Mouse (Mus musculus): ENCODE data around the gene Med27. TPM values are rescaled to one million over a fixed set of nuclear protein-coding genes. Genes with fewer than 3 reads are reported as not detected.

The Med27 gene
- polyA plus RNA-seq, 1 experiment from 2014 or later, result 31.1 TPM

- no peak overlapping the region for H3K4me2 ChIP-seq (ENCODE audit: low read depth, low read length)
- no peaks in the 10 kb centered on the region for H3K36me3 ChIP-seq (ENCODE audit: control insufficient read depth, insufficient read depth)
- no peak overlapping the region for H3K9ac ChIP-seq (ENCODE audit: low read length)
- no peak for ATAC-seq (replicated peaks; ENCODE audit: extremely low read depth, insufficient read depth, low FRiP score)
- WGBS, result 88% methylated on average over 1 of the region's 1 CpGs
- H3K4me3 ChIP-seq (ENCODE audit: low read length), result no peak overlapping the region
- H3K27ac ChIP-seq (ENCODE audit: low read length), result no peak overlapping the region
- no peaks in the 10 kb centered on the region for H3K4me1 ChIP-seq (ENCODE audit: control insufficient read depth, insufficient read depth, low read length)
- H3K9me3 ChIP-seq (replicated peaks; ENCODE audit: control insufficient read depth, low read length), result no peaks in the 10 kb centered on the region
- no peaks in the 10 kb centered on the region for H3K27me3 ChIP-seq (ENCODE audit: control insufficient read depth, insufficient read depth, low read length)
Observed at GRCm38 (mm10) chr2:29338396-29338795, 8.2 kb upstream of the Med27 start.

- 0 out of 2 replicates have a peak, but pooled peaks cover 3% of the 10 kb centered on the region for H3K4me1 ChIP-seq (ENCODE audit: control insufficient read depth, insufficient read depth, low read length)
- no peaks in the 10 kb centered on the region for H3K36me3 ChIP-seq (ENCODE audit: control insufficient read depth, insufficient read depth)
- H3K4me3 ChIP-seq (ENCODE audit: low read length), result no peak overlapping the region
- H3K9me3 ChIP-seq (replicated peaks; ENCODE audit: control insufficient read depth, low read length), result no peaks in the 10 kb centered on the region
- no peak overlapping the region for H3K27ac ChIP-seq (ENCODE audit: low read length)
- ATAC-seq (replicated peaks; ENCODE audit: extremely low read depth, insufficient read depth, low FRiP score), result no peak
- no peak overlapping the region for H3K4me2 ChIP-seq (ENCODE audit: low read depth, low read length)
- H3K9ac ChIP-seq (ENCODE audit: low read length), result no peak overlapping the region
- WGBS, result 43% methylated on average over 9 of the region's 9 CpGs
- H3K27me3 ChIP-seq (ENCODE audit: control insufficient read depth, insufficient read depth, low read length), result no peaks in the 10 kb centered on the region
Observed at GRCm38 (mm10) chr2:29358696-29359375, 12.2 kb downstream of the Med27 start.

GRCm38 (mm10) chr2:29360956-29361355 lies 14.3 kb downstream of the Med27 start:
- no peak overlapping the region for H3K27ac ChIP-seq (ENCODE audit: low read length)
- 0 out of 2 replicates have a peak, but pooled peaks cover 3% of the 10 kb centered on the region for H3K4me1 ChIP-seq (ENCODE audit: control insufficient read depth, insufficient read depth, low read length)
- 67% methylated on average over 3 of the region's 3 CpGs for WGBS
- H3K9ac ChIP-seq (ENCODE audit: low read length), result no peak overlapping the region
- H3K36me3 ChIP-seq (ENCODE audit: control insufficient read depth, insufficient read depth), result no peaks in the 10 kb centered on the region
- H3K4me3 ChIP-seq (ENCODE audit: low read length), result no peak overlapping the region
- H3K9me3 ChIP-seq (replicated peaks; ENCODE audit: control insufficient read depth, low read length), result no peaks in the 10 kb centered on the region
- H3K27me3 ChIP-seq (ENCODE audit: control insufficient read depth, insufficient read depth, low read length), result no peaks in the 10 kb centered on the region
- H3K4me2 ChIP-seq (ENCODE audit: low read depth, low read length), result no peak overlapping the region
- no peak for ATAC-seq (replicated peaks; ENCODE audit: extremely low read depth, insufficient read depth, low FRiP score)

- Histone ChIP-seq H3K4me2 (ENCODE audit: low read depth, low read length) (no peak overlapping the region), H3K36me3 (ENCODE audit: control insufficient read depth, insufficient read depth) (no peaks in the 10 kb centered on the region), H3K9me3 (replicated peaks; ENCODE audit: control insufficient read depth, low read length) (no peaks in the 10 kb centered on the region), H3K9ac (ENCODE audit: low read length) (no peak overlapping the region), H3K27me3 (ENCODE audit: control insufficient read depth, insufficient read depth, low read length) (no peaks in the 10 kb centered on the region), H3K27ac (ENCODE audit: low read length) (no peak overlapping the region), H3K4me1 (ENCODE audit: control insufficient read depth, insufficient read depth, low read length) (no peaks in the 10 kb centered on the region), H3K4me3 (ENCODE audit: low read length) (no peak overlapping the region)
- 73% methylated on average over 8 of the region's 8 CpGs for WGBS
- ATAC-seq (replicated peaks; ENCODE audit: extremely low read depth, insufficient read depth, low FRiP score), result no peak
Observed at GRCm38 (mm10) chr2:29365000-29365695, 18.5 kb downstream of the Med27 start.

- WGBS, result 81% methylated on average over 5 of the region's 5 CpGs
- ATAC-seq (replicated peaks; ENCODE audit: extremely low read depth, insufficient read depth, low FRiP score), result no peak
Observed at GRCm38 (mm10) chr2:29368730-29369129, 22.1 kb downstream of the Med27 start.

GRCm38 (mm10) chr2:29372176-29372575 lies 25.6 kb downstream of the Med27 start:
- Histone ChIP-seq H3K4me1 (ENCODE audit: control insufficient read depth, insufficient read depth, low read length) (no peaks in the 10 kb centered on the region), H3K9me3 (replicated peaks; ENCODE audit: control insufficient read depth, low read length) (no peaks in the 10 kb centered on the region), H3K27me3 (ENCODE audit: control insufficient read depth, insufficient read depth, low read length) (no peaks in the 10 kb centered on the region), H3K9ac (ENCODE audit: low read length) (no peak overlapping the region), H3K27ac (ENCODE audit: low read length) (no peak overlapping the region), H3K4me2 (ENCODE audit: low read depth, low read length) (no peak overlapping the region), H3K4me3 (ENCODE audit: low read length) (no peak overlapping the region), H3K36me3 (ENCODE audit: control insufficient read depth, insufficient read depth) (no peaks in the 10 kb centered on the region)
- ATAC-seq (replicated peaks; ENCODE audit: extremely low read depth, insufficient read depth, low FRiP score), result no peak
- WGBS, result 90% methylated on average over 5 of the region's 5 CpGs

More at GRCm38 (mm10) chr2:29368730-29369129, 22.1 kb downstream of the Med27 start:
- Histone ChIP-seq H3K27me3 (ENCODE audit: control insufficient read depth, insufficient read depth, low read length) (no peaks in the 10 kb centered on the region), H3K27ac (ENCODE audit: low read length) (no peak overlapping the region), H3K36me3 (ENCODE audit: control insufficient read depth, insufficient read depth) (no peaks in the 10 kb centered on the region), H3K4me1 (ENCODE audit: control insufficient read depth, insufficient read depth, low read length) (no peaks in the 10 kb centered on the region), H3K9me3 (replicated peaks; ENCODE audit: control insufficient read depth, low read length) (no peaks in the 10 kb centered on the region), H3K4me2 (ENCODE audit: low read depth, low read length) (no peak overlapping the region), H3K4me3 (ENCODE audit: low read length) (no peak overlapping the region), H3K9ac (ENCODE audit: low read length) (no peak overlapping the region)

- Histone ChIP-seq H3K9me3 (replicated peaks; ENCODE audit: control insufficient read depth, low read length) (no peaks in the 10 kb centered on the region), H3K4me1 (ENCODE audit: control insufficient read depth, insufficient read depth, low read length) (0 out of 2 replicates have a peak, but pooled peaks cover 5% of the 10 kb centered on the region), H3K4me3 (ENCODE audit: low read length) (no peak overlapping the region), H3K27ac (ENCODE audit: low read length) (no peak overlapping the region), H3K27me3 (ENCODE audit: control insufficient read depth, insufficient read depth, low read length) (no peaks in the 10 kb centered on the region), H3K36me3 (ENCODE audit: control insufficient read depth, insufficient read depth) (no peaks in the 10 kb centered on the region), H3K4me2 (ENCODE audit: low read depth, low read length) (no peak overlapping the region), H3K9ac (ENCODE audit: low read length) (no peak overlapping the region)
- WGBS, result 22% methylated on average over 4 of the region's 4 CpGs
- no peak for ATAC-seq (replicated peaks; ENCODE audit: extremely low read depth, insufficient read depth, low FRiP score)
Observed at GRCm38 (mm10) chr2:29381683-29382082, 35.1 kb downstream of the Med27 start.

- Histone ChIP-seq H3K4me2 (ENCODE audit: low read depth, low read length) (no peak overlapping the region), H3K4me1 (ENCODE audit: control insufficient read depth, insufficient read depth, low read length) (0 out of 2 replicates have a peak, but pooled peaks cover 5% of the 10 kb centered on the region), H3K9me3 (replicated peaks; ENCODE audit: control insufficient read depth, low read length) (no peaks in the 10 kb centered on the region), H3K36me3 (ENCODE audit: control insufficient read depth, insufficient read depth) (no peaks in the 10 kb centered on the region), H3K27ac (ENCODE audit: low read length) (no peak overlapping the region), H3K27me3 (ENCODE audit: control insufficient read depth, insufficient read depth, low read length) (no peaks in the 10 kb centered on the region), H3K4me3 (ENCODE audit: low read length) (no peak overlapping the region), H3K9ac (ENCODE audit: low read length) (no peak overlapping the region)
- no peak for ATAC-seq (replicated peaks; ENCODE audit: extremely low read depth, insufficient read depth, low FRiP score)
- WGBS, result 89% methylated on average over 4 of the region's 4 CpGs
Observed at GRCm38 (mm10) chr2:29382583-29382982, 36.0 kb downstream of the Med27 start.

- Histone ChIP-seq H3K27me3 (ENCODE audit: control insufficient read depth, insufficient read depth, low read length) (no peaks in the 10 kb centered on the region), H3K27ac (ENCODE audit: low read length) (no peak overlapping the region), H3K4me1 (ENCODE audit: control insufficient read depth, insufficient read depth, low read length) (0 out of 2 replicates have a peak, but pooled peaks cover 5% of the 10 kb centered on the region), H3K4me2 (ENCODE audit: low read depth, low read length) (no peak overlapping the region), H3K9ac (ENCODE audit: low read length) (no peak overlapping the region), H3K9me3 (replicated peaks; ENCODE audit: control insufficient read depth, low read length) (no peaks in the 10 kb centered on the region), H3K36me3 (ENCODE audit: control insufficient read depth, insufficient read depth) (no peaks in the 10 kb centered on the region), H3K4me3 (ENCODE audit: low read length) (no peak overlapping the region)
- no peak for ATAC-seq (replicated peaks; ENCODE audit: extremely low read depth, insufficient read depth, low FRiP score)
Observed at GRCm38 (mm10) chr2:29383133-29383532, 36.5 kb downstream of the Med27 start.
